Mouse (Mus musculus): ENCODE measurements at regions not wholly inside any gene's neighbourhood (a gene's known extent, or its start where the extent isn't known, plus 50 kb on each side); places are given as distances from the start of the nearest gene placed in this dataset.

GRCm38 (mm10) chr3:157754826-157755225, 170.1 kb downstream of the Cth start:
- Histone ChIP-seq H3K27ac (ENCODE audit: low read length) (no peak overlapping the region), H3K27me3 (ENCODE audit: control insufficient read depth, insufficient read depth, low read length) (no peaks in the 10 kb centered on the region), H3K36me3 (ENCODE audit: control insufficient read depth, insufficient read depth, low read length) (no peaks in the 10 kb centered on the region), H3K4me2 (ENCODE audit: low read depth, low read length) (no peak overlapping the region), H3K4me3 (replicated peaks; ENCODE audit: low read length) (no peak overlapping the region), H3K4me1 (ENCODE audit: control insufficient read depth, insufficient read depth, low read length) (no peaks in the 10 kb centered on the region), H3K9me3 (replicated peaks; ENCODE audit: control insufficient read depth, low read length) (no peaks in the 10 kb centered on the region), H3K9ac (ENCODE audit: low read length) (no peak overlapping the region)
- ATAC-seq (ENCODE audit: insufficient read depth, low FRiP score), result no peak
- WGBS, result 73% methylated on average over 4 of the region's 4 CpGs

GRCm38 (mm10) chr3:157750266-157750665, 174.6 kb downstream of the Cth start:
- 73% methylated on average over 3 of the region's 3 CpGs for WGBS

GRCm38 (mm10) chr3:157748395-157749037, 176.4 kb downstream of the Cth start:
- WGBS, result 58% methylated on average over 3 of the region's 3 CpGs
- Histone ChIP-seq H3K4me1 (ENCODE audit: control insufficient read depth, insufficient read depth, low read length) (no peaks in the 10 kb centered on the region), H3K36me3 (ENCODE audit: control insufficient read depth, insufficient read depth, low read length) (no peaks in the 10 kb centered on the region), H3K27ac (ENCODE audit: low read length) (no peak overlapping the region), H3K9me3 (replicated peaks; ENCODE audit: control insufficient read depth, low read length) (no peaks in the 10 kb centered on the region), H3K27me3 (ENCODE audit: control insufficient read depth, insufficient read depth, low read length) (no peaks in the 10 kb centered on the region), H3K9ac (ENCODE audit: low read length) (no peak overlapping the region), H3K4me2 (ENCODE audit: low read depth, low read length) (no peak overlapping the region), H3K4me3 (replicated peaks; ENCODE audit: low read length) (no peak overlapping the region)
- ATAC-seq (ENCODE audit: insufficient read depth, low FRiP score), result no peak

More at GRCm38 (mm10) chr3:157750266-157750665, 174.6 kb downstream of the Cth start:
- Histone ChIP-seq H3K36me3 (ENCODE audit: control insufficient read depth, insufficient read depth, low read length) (no peaks in the 10 kb centered on the region), H3K4me2 (ENCODE audit: low read depth, low read length) (no peak overlapping the region), H3K27ac (ENCODE audit: low read length) (no peak overlapping the region), H3K9ac (ENCODE audit: low read length) (no peak overlapping the region), H3K27me3 (ENCODE audit: control insufficient read depth, insufficient read depth, low read length) (no peaks in the 10 kb centered on the region), H3K4me1 (ENCODE audit: control insufficient read depth, insufficient read depth, low read length) (no peaks in the 10 kb centered on the region), H3K9me3 (replicated peaks; ENCODE audit: control insufficient read depth, low read length) (no peaks in the 10 kb centered on the region), H3K4me3 (replicated peaks; ENCODE audit: low read length) (no peak overlapping the region)
- no peak for ATAC-seq (ENCODE audit: insufficient read depth, low FRiP score)

GRCm38 (mm10) chr3:157743000-157743399, 176.3 kb downstream of the Ptger3 start:
- Histone ChIP-seq H3K4me1 (ENCODE audit: control insufficient read depth, insufficient read depth, low read length) (no peaks in the 10 kb centered on the region), H3K27me3 (ENCODE audit: control insufficient read depth, insufficient read depth, low read length) (no peaks in the 10 kb centered on the region), H3K9ac (ENCODE audit: low read length) (no peak overlapping the region), H3K27ac (ENCODE audit: low read length) (no peak overlapping the region), H3K4me2 (ENCODE audit: low read depth, low read length) (no peak overlapping the region), H3K9me3 (replicated peaks; ENCODE audit: control insufficient read depth, low read length) (no peaks in the 10 kb centered on the region), H3K4me3 (replicated peaks; ENCODE audit: low read length) (no peak overlapping the region), H3K36me3 (ENCODE audit: control insufficient read depth, insufficient read depth, low read length) (no peaks in the 10 kb centered on the region)
- 31% methylated on average over 1 of the region's 1 CpGs for WGBS
- ATAC-seq (ENCODE audit: insufficient read depth, low FRiP score), result peak; percentile 74; the same call in 1 of the 2 replicates

GRCm38 (mm10) chr3:157739628-157740294, 173.1 kb downstream of the Ptger3 start:
- ATAC-seq (ENCODE audit: insufficient read depth, low FRiP score), result peak; percentile 25; the same call in 1 of the 2 replicates
- WGBS, result 52% methylated on average over 1 of the region's 1 CpGs

GRCm38 (mm10) chr3:157732136-157732940, 165.6 kb downstream of the Ptger3 start:
- no peak overlapping the region for H3K27ac ChIP-seq (ENCODE audit: low read length)
- H3K4me2 ChIP-seq (ENCODE audit: low read depth, low read length), result no peak overlapping the region
- no peak overlapping the region for H3K4me3 ChIP-seq (replicated peaks; ENCODE audit: low read length)
- no peaks in the 10 kb centered on the region for H3K9me3 ChIP-seq (replicated peaks; ENCODE audit: control insufficient read depth, low read length)
- no peak overlapping the region for H3K9ac ChIP-seq (ENCODE audit: low read length)
- no peaks in the 10 kb centered on the region for H3K36me3 ChIP-seq (ENCODE audit: control insufficient read depth, insufficient read depth, low read length)
- no peaks in the 10 kb centered on the region for H3K4me1 ChIP-seq (ENCODE audit: control insufficient read depth, insufficient read depth, low read length)
- H3K27me3 ChIP-seq (ENCODE audit: control insufficient read depth, insufficient read depth, low read length), result no peaks in the 10 kb centered on the region
- 80% methylated on average over 4 of the region's 4 CpGs for WGBS
- ATAC-seq (ENCODE audit: insufficient read depth, low FRiP score), result no peak

More at GRCm38 (mm10) chr3:157739628-157740294, 173.1 kb downstream of the Ptger3 start:
- H3K4me1 ChIP-seq (ENCODE audit: control insufficient read depth, insufficient read depth, low read length), result no peaks in the 10 kb centered on the region
- H3K27ac ChIP-seq (ENCODE audit: low read length), result no peak overlapping the region
- H3K4me3 ChIP-seq (replicated peaks; ENCODE audit: low read length), result no peak overlapping the region
- H3K27me3 ChIP-seq (ENCODE audit: control insufficient read depth, insufficient read depth, low read length), result no peaks in the 10 kb centered on the region
- H3K9me3 ChIP-seq (replicated peaks; ENCODE audit: control insufficient read depth, low read length), result no peaks in the 10 kb centered on the region
- no peak overlapping the region for H3K4me2 ChIP-seq (ENCODE audit: low read depth, low read length)
- H3K9ac ChIP-seq (ENCODE audit: low read length), result no peak overlapping the region
- no peaks in the 10 kb centered on the region for H3K36me3 ChIP-seq (ENCODE audit: control insufficient read depth, insufficient read depth, low read length)

GRCm38 (mm10) chr3:157729711-157730367, 163.1 kb downstream of the Ptger3 start:
- no peak overlapping the region for H3K4me2 ChIP-seq (ENCODE audit: low read depth, low read length)
- no peaks in the 10 kb centered on the region for H3K27me3 ChIP-seq (ENCODE audit: control insufficient read depth, insufficient read depth, low read length)
- no peaks in the 10 kb centered on the region for H3K4me1 ChIP-seq (ENCODE audit: control insufficient read depth, insufficient read depth, low read length)
- H3K9ac ChIP-seq (ENCODE audit: low read length), result no peak overlapping the region
- no peaks in the 10 kb centered on the region for H3K36me3 ChIP-seq (ENCODE audit: control insufficient read depth, insufficient read depth, low read length)
- no peak overlapping the region for H3K4me3 ChIP-seq (replicated peaks; ENCODE audit: low read length)
- ATAC-seq (ENCODE audit: insufficient read depth, low FRiP score), result no peak
- no peak overlapping the region for H3K27ac ChIP-seq (ENCODE audit: low read length)
- WGBS, result 56% methylated on average over 1 of the region's 1 CpGs
- H3K9me3 ChIP-seq (replicated peaks; ENCODE audit: control insufficient read depth, low read length), result no peaks in the 10 kb centered on the region

- 57% methylated on average over 1 of the region's 1 CpGs for WGBS
- ATAC-seq (ENCODE audit: insufficient read depth, low FRiP score), result no peak
- no peaks in the 10 kb centered on the region for H3K36me3 ChIP-seq (ENCODE audit: control insufficient read depth, insufficient read depth, low read length)
- no peak overlapping the region for H3K27ac ChIP-seq (ENCODE audit: low read length)
- no peak overlapping the region for H3K9ac ChIP-seq (ENCODE audit: low read length)
- H3K9me3 ChIP-seq (replicated peaks; ENCODE audit: control insufficient read depth, low read length), result no peaks in the 10 kb centered on the region
- no peak overlapping the region for H3K4me3 ChIP-seq (replicated peaks; ENCODE audit: low read length)
- no peak overlapping the region for H3K4me2 ChIP-seq (ENCODE audit: low read depth, low read length)
- no peaks in the 10 kb centered on the region for H3K27me3 ChIP-seq (ENCODE audit: control insufficient read depth, insufficient read depth, low read length)
- no peaks in the 10 kb centered on the region for H3K4me1 ChIP-seq (ENCODE audit: control insufficient read depth, insufficient read depth, low read length)
Measured at GRCm38 (mm10) chr3:157724542-157724941, 157.8 kb downstream of the Ptger3 start.

Measured in stomach, embryonic 16.5 days (tissue).